Mouse (Mus musculus): ENCODE results near the gene Nr5a1.

DNA sequence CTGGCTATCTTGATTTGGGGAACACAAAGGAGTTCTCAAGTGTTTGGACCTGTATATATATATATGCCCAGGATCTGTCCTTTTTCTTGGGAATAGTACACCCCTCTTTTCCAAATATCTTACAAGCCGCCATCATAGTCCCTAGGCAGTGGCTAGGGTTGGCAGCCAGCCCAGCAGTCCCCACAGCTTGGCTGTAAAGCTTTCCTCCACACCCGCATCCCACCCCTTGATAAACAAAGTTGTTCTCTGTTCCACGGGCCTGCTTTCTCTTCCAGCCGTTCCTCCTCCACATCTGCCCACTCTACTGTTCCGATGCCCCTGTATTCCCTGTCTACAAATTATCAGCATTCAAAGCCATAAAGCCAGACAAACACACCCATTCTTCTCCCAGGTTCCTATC, 20.4 kb upstream of the Nr5a1 start:
- TF ChIP-seq CTCF (conservative IDR thresholded peaks at IDR 0.05; ENCODE audit: low read length) (no peak), NANOG (IDR thresholded peaks at IDR 0.05; ENCODE audit: borderline replicate concordance, low read length) (no peak)

Data from E14TG2a.4 (cell line).